Mouse (Mus musculus): ENCODE data around the gene Gphn. TPM values are rescaled to one million over a fixed set of nuclear protein-coding genes. Genes with fewer than 3 reads are reported as not detected.
"Not testable (repeated sequence)": the region's sequence is repeated elsewhere in the genome, so short reads cannot be mapped to it uniquely, and the experiment has no call there.

The Gphn gene
- total and polyA plus RNA-seq, 3 experiments: 13.9 to 22.4 (median 18.2) TPM

DNA sequence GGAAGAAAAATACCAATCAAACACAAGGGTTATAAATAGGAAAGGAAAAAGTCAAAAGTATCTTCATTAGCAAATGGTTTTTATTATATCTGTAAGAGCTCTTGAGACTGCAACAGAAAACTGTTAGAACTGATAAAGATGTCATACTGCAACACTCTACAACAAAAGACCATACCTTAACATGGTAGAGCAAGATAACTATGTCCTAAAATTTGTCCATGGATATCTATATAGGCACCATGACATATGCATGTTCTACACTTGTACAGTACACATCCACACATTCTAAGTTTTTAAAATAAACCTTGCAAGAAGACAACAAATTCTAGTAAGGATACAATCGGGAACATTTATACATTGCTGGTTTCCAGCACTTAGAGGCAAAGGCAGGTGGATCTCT lies 169.1 kb downstream of the Gphn start:
- Histone ChIP-seq H3K9ac (ENCODE audit: insufficient read depth, low read depth) (no peak overlapping the region), H3K9me3 (replicated peaks; ENCODE audit: low read length) (no peaks in the 10 kb centered on the region), H3K4me1 (ENCODE audit: control insufficient read depth in 1 of 2, insufficient read depth in 2 of 2) (0 out of 4 replicates have a peak, but pooled peaks cover 0 to 3% of the 10 kb centered on the region in 2 experiments), H3K4me2 (ENCODE audit: insufficient read depth, low read depth, poor library complexity, severe bottlenecking) (no peak overlapping the region), H3K4me3 (replicated peaks in 1 of 3; ENCODE audit: low read depth in 2 of 3, low read length in 2 of 3, poor library complexity in 1 of 3) (no peak overlapping the region), H3K79me2 (replicated peaks; ENCODE audit: control insufficient read depth, extremely low read depth, insufficient read depth, poor library complexity, severe bottlenecking) (no peaks in the 10 kb centered on the region), H3K27me3 (replicated peaks) (no peaks in the 10 kb centered on the region), H3K36me3 (replicated peaks in 1 of 2; ENCODE audit: control insufficient read depth in 1 of 2, insufficient read depth in 1 of 2, low read length in 1 of 2) (no peaks in the 10 kb centered on the region), H3K27ac (ENCODE audit: insufficient read depth, low read depth) (no peak overlapping the region)
- no peak for DNase-seq (ENCODE audit: extremely low read depth)
- no peak for TF ChIP-seq IRF4 (IDR thresholded peaks at IDR 0.05; ENCODE audit: low read depth, low read length)
- in situ Hi-C loops (cut with MboI; ENCODE audit: low pct_ligation_motif_present, low pct_unique_long_range_greater_than_20kb, low sequenced_read_pairs) (no loop called here), dilution Hi-C loops (cut with MboI; ENCODE audit: extremely low pct_ligation_motif_present, extremely low pct_unique_long_range_greater_than_20kb, low sequenced_read_pairs) (no loop called here)

GRCm38 (mm10) chr12:78407518-78407917 lies 181.3 kb downstream of the Gphn start:
- H3K4me2 ChIP-seq (ENCODE audit: insufficient read depth, low read depth, poor library complexity, severe bottlenecking); DNase-seq (ENCODE audit: extremely low read depth); H3K27me3 ChIP-seq (replicated peaks); H3K9me3 ChIP-seq (replicated peaks; ENCODE audit: low read length); H3K27ac ChIP-seq (ENCODE audit: insufficient read depth, low read depth); H3K79me2 ChIP-seq (replicated peaks; ENCODE audit: control insufficient read depth, extremely low read depth, insufficient read depth, poor library complexity, severe bottlenecking); in situ Hi-C loops (cut with MboI; ENCODE audit: low pct_ligation_motif_present, low pct_unique_long_range_greater_than_20kb, low sequenced_read_pairs); H3K4me3 ChIP-seq (replicated peaks in 1 of 3; ENCODE audit: low read depth in 2 of 3, low read length in 2 of 3, poor library complexity in 1 of 3); H3K36me3 ChIP-seq (replicated peaks in 1 of 2; ENCODE audit: control insufficient read depth in 1 of 2, insufficient read depth in 1 of 2, low read length in 1 of 2); H3K4me1 ChIP-seq (ENCODE audit: control insufficient read depth in 1 of 2, insufficient read depth in 2 of 2); dilution Hi-C loops (cut with MboI; ENCODE audit: extremely low pct_ligation_motif_present, extremely low pct_unique_long_range_greater_than_20kb, low sequenced_read_pairs); H3K9ac ChIP-seq (ENCODE audit: insufficient read depth, low read depth): not testable (repeated sequence)

GRCm38 (mm10) chr12:78522176-78522575 lies 296.0 kb downstream of the Gphn start:
- no peak for TF ChIP-seq SIN3A (IDR thresholded peaks at IDR 0.05; ENCODE audit: low read length)
- TF ChIP-seq SMC3 (IDR thresholded peaks at IDR 0.05; ENCODE audit: low read depth, low read length): no peak
- TF ChIP-seq GABPA (IDR thresholded peaks at IDR 0.05; ENCODE audit: insufficient replicate concordance, low read depth, low read length): no peak
- no peak for TF ChIP-seq PAX5 (IDR thresholded peaks at IDR 0.05; ENCODE audit: low read length)
- no peak for TF ChIP-seq HCFC1 (IDR thresholded peaks at IDR 0.05; ENCODE audit: low read depth, low read length)
- TF ChIP-seq UBTF (IDR thresholded peaks at IDR 0.05; ENCODE audit: low read depth, low read length): no peak
- no peak for TF ChIP-seq E2F4 (IDR thresholded peaks at IDR 0.05; ENCODE audit: insufficient replicate concordance, low read depth, low read length)
- no peak for TF ChIP-seq ETS1 (conservative IDR thresholded peaks at IDR 0.05; ENCODE audit: low read depth, low read length)
- DNase-seq (ENCODE audit: extremely low read depth): no peak
- Histone ChIP-seq H3K79me2 (replicated peaks; ENCODE audit: control insufficient read depth, extremely low read depth, insufficient read depth, poor library complexity, severe bottlenecking) (no peaks in the 10 kb centered on the region), H3K9ac (ENCODE audit: insufficient read depth, low read depth) (no peak overlapping the region), H3K36me3 (replicated peaks in 1 of 2; ENCODE audit: control insufficient read depth in 1 of 2, insufficient read depth in 1 of 2, low read length in 1 of 2) (no peaks in the 10 kb centered on the region), H3K4me2 (ENCODE audit: insufficient read depth, low read depth, poor library complexity, severe bottlenecking) (no peak overlapping the region), H3K4me3 (replicated peaks in 1 of 3; ENCODE audit: low read depth in 2 of 3, low read length in 2 of 3, poor library complexity in 1 of 3) (no peak overlapping the region), H3K4me1 (ENCODE audit: control insufficient read depth in 1 of 2, insufficient read depth in 2 of 2) (no peaks in the 10 kb centered on the region), H3K27ac (ENCODE audit: insufficient read depth, low read depth) (no peak overlapping the region), H3K27me3 (replicated peaks) (no peaks in the 10 kb centered on the region), H3K9me3 (replicated peaks; ENCODE audit: low read length) (no peaks in the 10 kb centered on the region)
- in situ Hi-C loops (cut with MboI; ENCODE audit: low pct_ligation_motif_present, low pct_unique_long_range_greater_than_20kb, low sequenced_read_pairs) (no loop called here), dilution Hi-C loops (cut with MboI; ENCODE audit: extremely low pct_ligation_motif_present, extremely low pct_unique_long_range_greater_than_20kb, low sequenced_read_pairs) (no loop called here)
